Mouse (Mus musculus) adipose tissue, adult 10 weeks (tissue): ENCODE results near the gene Sri. TPM values are rescaled to one million over a fixed set of nuclear protein-coding genes. Genes with fewer than 3 reads are reported as not detected.

Experiments used
- polyA plus RNA-seq: library from polyadenylated mRNA; stranded (reverse); fragments of 350-450 nt; fragmentation: Illumina TruSeq; extraction: RNeasy Lipid Tissue Mini Kit (QIAGEN cat#74804); gene quantifications from one replicate; pipeline ENCODE4 v1.2.3, GENCODE M21; 2014; ENCODE audit warnings: low read depth, low replicate concordance

Gene Sri
- polyA plus RNA-seq: 99.0 TPM

GRCm38 (mm10) chr5:8045855-8046254, at the start of gene Sri:
TSS of gene Sri (plus strand) at chr5:8046078.

Other genes with a start within 250 kb of the Sri start
- gene Steap4, start 85.6 kb upstream of the Sri start, polyA plus RNA-seq: 170 TPM